Mouse (Mus musculus) small intestine, adult 2 months (tissue): Measurements from ENCODE around the gene Prdm16. TPM values are rescaled to one million over a fixed set of nuclear protein-coding genes. Genes with fewer than 3 reads are reported as not detected.

ENCODE experiments used
- H3K27ac ChIP-seq: fragments of 200-500 bp; 2 replicates; pipeline ENCODE4 v1.5.1; 2012; ENCODE audit warnings: low read depth, low read length, control low read depth, inconsistent platforms; ENCODE audit not compliant: insufficient read depth
- H3K27me3 ChIP-seq: fragments of 200-500 bp; 2 replicates; pipeline ENCODE4 v1.6.1; 2012; ENCODE audit warnings: mild to moderate bottlenecking, moderate library complexity, low read length, inconsistent platforms; ENCODE audit not compliant: control insufficient read depth, insufficient read depth
- H3K36me3 ChIP-seq: fragments of 200-500 bp; 2 replicates; pipeline ENCODE4 v1.6.1; 2012; ENCODE audit warnings: mild to moderate bottlenecking, low read length, control low read depth, inconsistent platforms; ENCODE audit not compliant: control insufficient read depth, insufficient read depth
- H3K4me1 ChIP-seq: fragments of 200-500 bp; 2 replicates; pipeline ENCODE4 v1.6.1; 2012; ENCODE audit warnings: low read length, inconsistent platforms, mixed read lengths; ENCODE audit not compliant: control insufficient read depth, insufficient read depth, insufficient read length
- H3K4me3 ChIP-seq: fragments of 200-500 bp; 2 replicates; pipeline ENCODE4 v1.5.1; 2012; ENCODE audit warnings: low read depth, mild to moderate bottlenecking, control low read depth, inconsistent platforms, low read length, moderate library complexity
- CTCF ChIP-seq: fragments of 200-500 bp; IDR thresholded peaks from 2 replicates; pipeline ENCODE4 v1.5.1; 2012; ENCODE audit warnings: low read depth, mild to moderate bottlenecking, control low read depth, inconsistent platforms, low read length, moderate library complexity, mixed read lengths; ENCODE audit not compliant: insufficient replicate concordance, insufficient read length; ENCODE audit errors: extremely low read depth
- POLR2A ChIP-seq: fragments of 200-500 bp; IDR thresholded peaks from 2 replicates; pipeline ENCODE4 v1.6.1; 2012; ENCODE audit warnings: low read depth, mild to moderate bottlenecking, control low read depth, inconsistent platforms, low read length, moderate library complexity
- WGBS: fragments of 180-500 bp; shearing (Covaris S2); methylation state at CpG from one replicate; pipeline ENCODE4 v1.1.7; 2018; 5-methylcytosine and 5-hydroxymethylcytosine counted together
- polyA plus RNA-seq: library from polyadenylated mRNA; depleted of rRNA; stranded (reverse); fragments of >200 nt; gene quantifications from 2 replicates; pipeline ENCODE4 v1.2.3, GENCODE M21; 2012

Prdm16 gene
- polyA plus RNA-seq, 1 experiment, result 4.9 TPM

DNA sequence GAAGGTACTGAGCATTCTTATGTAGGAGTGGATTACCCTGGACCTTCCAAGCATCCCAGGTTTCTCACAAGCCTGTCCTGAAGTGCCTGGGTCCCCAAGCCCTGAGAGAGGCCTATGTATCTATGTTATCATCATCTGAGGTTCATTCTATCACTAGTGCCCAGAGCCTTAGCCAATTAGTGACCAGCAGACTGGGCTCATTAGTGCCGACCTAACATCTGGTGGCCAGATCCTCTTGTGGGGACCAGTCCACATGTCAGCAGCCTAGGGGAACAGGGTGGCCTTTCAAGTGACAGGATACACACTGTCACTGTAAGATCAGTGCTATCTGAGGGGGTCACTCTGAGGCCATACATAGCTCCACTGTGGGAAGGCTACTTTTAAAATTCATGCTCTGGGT is 35.4 kb upstream of the Prdm16 start:
- Histone ChIP-seq H3K4me3 (no peak overlapping the region), H3K27ac (no peak overlapping the region), H3K36me3 (no peaks in the 10 kb centered on the region), H3K4me1 (no peaks in the 10 kb centered on the region), H3K27me3 (no peaks in the 10 kb centered on the region)
- no peak for TF ChIP-seq CTCF
- no peak for TF ChIP-seq POLR2A
- WGBS, result 90% methylated on average over 1 of the region's 1 CpGs

DNA sequence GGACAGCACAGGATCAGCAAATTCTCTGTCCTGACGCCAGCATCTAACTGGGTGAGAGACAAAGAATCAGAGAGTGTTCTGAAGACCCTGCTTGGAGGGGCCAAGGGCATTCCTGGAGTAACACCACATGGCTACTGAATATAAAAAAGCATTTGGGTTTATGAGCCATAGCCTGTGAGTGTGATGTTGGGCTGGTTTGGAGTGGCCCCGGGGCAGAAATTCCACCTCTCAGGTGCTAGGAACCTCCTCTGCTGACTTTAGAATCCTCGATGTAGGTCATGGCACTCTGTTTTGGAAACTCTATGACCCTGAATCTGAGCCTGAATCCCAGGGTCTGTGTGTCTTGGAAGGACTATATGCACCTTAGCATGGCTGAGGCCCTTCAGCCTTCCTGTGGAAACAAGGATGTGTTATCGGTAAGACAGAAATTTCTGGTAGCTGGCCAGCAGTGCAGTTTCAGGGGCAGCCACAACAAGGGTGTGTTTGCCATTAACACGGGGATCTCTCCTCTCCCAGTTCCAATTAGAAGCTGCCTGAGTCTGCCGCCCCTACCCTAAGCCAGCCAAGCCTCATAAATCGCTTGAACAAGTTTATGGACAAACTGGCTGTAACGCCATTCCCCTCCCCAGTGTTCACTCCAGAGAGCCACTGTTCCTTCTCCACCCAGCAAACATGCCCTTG is 34.7 kb upstream of the Prdm16 start:
- TF ChIP-seq POLR2A, result no peak
- TF ChIP-seq CTCF, result no peak
- H3K4me1 ChIP-seq, result no peaks in the 10 kb centered on the region
- H3K27ac ChIP-seq, result no peak overlapping the region
- no peaks in the 10 kb centered on the region for H3K36me3 ChIP-seq
- no peak overlapping the region for H3K4me3 ChIP-seq
- 49% methylated on average over 8 of the region's 8 CpGs for WGBS
- H3K27me3 ChIP-seq, result no peaks in the 10 kb centered on the region

DNA sequence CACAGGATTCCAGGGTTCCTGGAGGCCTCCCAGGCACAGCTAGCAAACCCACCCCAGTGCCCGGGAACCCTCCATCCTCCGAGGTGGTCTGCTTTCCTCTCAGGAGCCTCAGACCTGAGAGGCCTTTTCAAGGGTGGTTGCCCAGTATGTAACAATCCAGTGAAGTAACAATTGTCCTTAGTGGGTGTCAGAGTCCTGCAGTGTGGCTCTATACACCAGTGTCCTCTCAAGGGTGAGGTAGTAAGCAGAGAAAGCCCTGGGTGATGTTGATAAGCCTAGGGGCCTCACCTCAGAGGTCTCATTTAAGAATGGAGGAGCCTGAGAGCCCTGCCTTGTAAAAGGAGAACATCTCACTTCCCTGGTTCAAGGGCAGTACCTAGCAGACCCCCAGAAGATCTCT is 31.1 kb upstream of the Prdm16 start, which contains the start of gene Actrt2:
TSS of gene Actrt2 (minus strand) at position 101 of the 400 bp plus-strand sequence.
- 91% methylated on average over 2 of the region's 2 CpGs for WGBS
- Histone ChIP-seq H3K36me3 (no peaks in the 10 kb centered on the region), H3K4me3 (no peak within 1 kb of the TSS), H3K27me3 (no peaks in the 10 kb centered on the region), H3K27ac (no peak within 1 kb of the TSS), H3K4me1 (no peaks in the 10 kb centered on the region)
- TF ChIP-seq POLR2A (no peak), CTCF (no peak)

DNA sequence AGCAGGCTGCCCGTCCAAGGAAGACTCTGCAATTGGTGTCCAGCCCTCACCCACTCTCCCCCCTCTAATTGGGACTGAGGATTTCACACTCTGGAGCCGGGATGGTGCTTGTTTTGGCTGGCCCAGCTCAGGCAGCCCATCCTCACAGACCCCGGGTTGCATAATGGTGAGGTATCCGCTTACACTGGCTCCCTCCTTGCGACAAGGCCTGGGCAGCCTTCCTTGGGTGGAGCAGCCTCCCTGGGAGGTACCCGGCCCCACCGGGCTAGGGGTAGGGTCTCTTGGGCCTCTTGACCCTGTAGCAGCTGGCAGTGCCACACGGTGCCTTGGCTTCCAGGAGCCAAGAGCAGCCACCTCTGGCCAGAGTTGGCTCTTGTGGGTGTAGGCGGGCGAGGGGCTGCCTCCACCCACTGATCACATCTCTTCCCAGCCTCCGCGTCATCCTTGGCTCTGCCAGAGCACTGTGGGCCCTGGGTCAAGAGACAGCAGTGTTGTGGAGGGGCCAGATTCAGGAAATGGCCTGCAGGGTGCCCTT is 26.1 kb upstream of the Prdm16 start:
- 88% methylated on average over 12 of the region's 12 CpGs for WGBS
- TF ChIP-seq CTCF (no peak), POLR2A (no peak)
- H3K36me3 ChIP-seq, result no peaks in the 10 kb centered on the region
- H3K27me3 ChIP-seq, result no peaks in the 10 kb centered on the region
- no peak overlapping the region for H3K4me3 ChIP-seq
- no peak overlapping the region for H3K27ac ChIP-seq
- no peaks in the 10 kb centered on the region for H3K4me1 ChIP-seq

DNA sequence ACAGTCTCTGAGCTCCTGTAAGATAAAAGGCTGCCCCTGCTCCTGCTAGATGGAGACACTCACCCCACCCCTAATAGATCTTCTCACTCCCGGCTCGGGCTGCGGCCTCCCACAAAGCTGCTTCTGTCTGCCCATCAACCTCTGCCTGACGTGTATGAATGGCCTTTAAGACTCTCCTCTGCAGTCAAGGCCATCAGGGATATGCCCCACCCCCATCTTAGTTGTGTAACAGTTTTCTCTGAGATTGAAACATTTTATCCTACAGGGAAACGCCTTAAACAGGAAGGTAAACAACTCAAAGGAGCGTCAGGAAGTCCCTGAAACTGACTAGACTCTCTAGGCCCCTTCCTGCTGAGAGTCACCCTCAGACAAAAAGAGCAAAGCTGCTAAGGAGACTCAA is 24.6 kb upstream of the Prdm16 start:
- H3K27ac ChIP-seq, result no peak overlapping the region
- no peaks in the 10 kb centered on the region for H3K36me3 ChIP-seq
- WGBS, result 69% methylated on average over 6 of the region's 6 CpGs
- H3K4me1 ChIP-seq, result no peaks in the 10 kb centered on the region
- H3K4me3 ChIP-seq, result no peak overlapping the region
- TF ChIP-seq POLR2A (no peak), CTCF (no peak)
- no peaks in the 10 kb centered on the region for H3K27me3 ChIP-seq

DNA sequence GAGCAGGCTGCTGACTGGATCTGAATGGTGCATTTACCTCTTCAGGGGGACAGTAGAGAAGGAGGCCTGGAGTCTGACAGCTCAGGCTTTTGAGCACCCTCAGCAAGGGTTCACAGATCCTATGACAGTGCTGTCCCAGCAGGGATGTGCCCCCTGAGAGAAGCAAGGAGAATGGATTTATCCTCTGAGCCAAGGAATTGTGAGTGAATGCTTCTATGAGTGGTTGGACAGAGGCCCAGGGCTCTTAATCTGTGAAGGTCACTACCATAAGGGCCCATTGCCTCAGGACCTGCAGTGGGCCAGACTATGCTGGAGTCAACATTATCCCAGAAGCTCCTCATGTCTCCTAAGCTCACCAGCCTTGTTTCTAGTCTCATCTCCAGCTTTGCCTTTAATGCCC is 23.4 kb upstream of the Prdm16 start:
- H3K36me3 ChIP-seq, result no peaks in the 10 kb centered on the region
- H3K4me1 ChIP-seq, result no peaks in the 10 kb centered on the region
- no peak overlapping the region for H3K4me3 ChIP-seq
- H3K27me3 ChIP-seq, result no peaks in the 10 kb centered on the region
- no peak overlapping the region for H3K27ac ChIP-seq
- no peak for TF ChIP-seq POLR2A
- no peak for TF ChIP-seq CTCF

DNA sequence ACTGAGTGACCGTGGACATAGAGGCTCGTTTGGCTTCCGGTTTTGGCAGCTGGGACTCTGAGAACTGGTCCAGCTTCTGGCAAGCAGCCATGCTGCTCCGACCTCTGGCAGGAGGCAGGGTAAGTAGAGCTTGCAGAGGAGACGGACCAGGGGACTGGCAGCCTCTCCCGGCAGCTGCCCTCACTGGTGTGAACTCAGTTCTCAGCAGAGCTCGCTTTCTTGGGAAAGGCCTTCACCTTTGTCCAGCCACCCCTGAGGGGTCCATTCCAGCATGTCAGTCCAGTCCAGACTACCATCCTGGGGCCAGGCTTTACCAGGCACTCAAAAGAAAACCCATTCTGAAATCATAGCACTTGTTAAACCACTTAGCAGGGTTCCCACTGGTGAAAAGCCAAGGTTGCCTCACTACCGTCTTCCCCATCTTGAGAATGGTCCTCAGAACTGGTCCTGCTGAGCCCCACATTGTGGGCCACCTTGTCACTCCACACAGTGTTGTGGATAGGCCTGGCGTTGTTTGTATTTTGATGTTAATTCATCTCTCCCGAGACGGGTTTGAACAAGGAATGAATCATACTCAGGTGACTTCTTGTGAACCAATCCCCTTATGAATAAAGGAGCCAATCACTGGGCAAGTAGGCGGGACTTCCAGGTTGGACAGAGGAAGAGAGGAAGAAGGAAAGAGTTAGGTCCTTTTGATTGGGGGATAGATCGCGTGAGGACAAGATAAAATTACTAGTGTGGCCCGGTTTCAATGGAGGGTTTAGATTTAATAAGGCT is 18.6 kb upstream of the Prdm16 start:
- no peak overlapping the region for H3K4me3 ChIP-seq
- no peaks in the 10 kb centered on the region for H3K27me3 ChIP-seq
- WGBS, result 74% methylated on average over 15 of the region's 15 CpGs
- no peak for TF ChIP-seq POLR2A
- no peak for TF ChIP-seq CTCF
- no peaks in the 10 kb centered on the region for H3K4me1 ChIP-seq
- H3K36me3 ChIP-seq, result no peaks in the 10 kb centered on the region
- no peak overlapping the region for H3K27ac ChIP-seq
